Mouse (Mus musculus): Measurements from ENCODE around the gene Mastl. TPM values are rescaled to one million over a fixed set of nuclear protein-coding genes. Genes with fewer than 3 reads are reported as not detected.
A peak's percentile ranks its signal among the peaks of the same experiment; 100 is the strongest.

The Mastl gene
- 10.3 and 12.4 TPM in 2 replicates for polyA plus RNA-seq (2016; fragmentation: Nextera tagmentation; extraction: Ambion mirVana)

DNA sequence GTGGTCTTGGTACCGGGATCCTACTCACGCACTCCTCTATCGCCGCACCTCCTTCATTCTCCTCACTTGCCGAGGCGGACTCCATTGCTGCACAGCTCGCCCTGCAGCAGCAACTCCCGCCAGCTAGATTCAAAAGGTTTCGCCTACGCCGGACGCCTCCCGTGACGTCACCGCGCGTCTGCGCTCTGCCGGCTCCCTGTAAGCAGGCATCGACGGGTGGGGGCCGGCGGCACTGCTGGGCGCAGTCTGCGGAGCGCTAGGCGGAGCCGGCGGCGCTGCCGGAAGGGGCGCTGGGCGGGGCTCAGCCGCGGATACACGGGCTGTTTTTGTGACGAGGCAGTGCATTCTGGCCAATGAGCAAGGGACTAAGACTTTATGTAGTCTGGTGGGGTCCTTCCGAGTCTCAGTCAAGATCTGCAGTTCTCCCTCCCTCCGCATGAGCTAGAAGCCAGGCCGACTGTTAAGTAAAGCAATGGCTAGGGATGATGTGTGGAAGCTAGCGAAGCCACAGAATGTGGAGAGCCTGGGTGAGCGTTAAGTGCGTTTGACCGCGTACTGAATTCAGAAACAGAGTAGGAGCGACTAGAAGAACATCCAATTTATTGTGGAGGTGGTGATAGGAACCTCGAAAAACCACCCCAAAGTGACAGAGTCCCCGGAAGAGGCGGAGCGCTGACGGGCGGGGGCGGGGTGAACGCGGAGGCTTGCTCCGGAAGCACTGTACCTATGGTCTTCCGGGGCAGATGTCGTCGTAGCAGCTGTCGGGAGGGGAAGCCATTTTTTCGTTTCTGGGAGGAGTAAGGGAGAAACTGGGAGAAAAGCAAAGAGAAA, at the start of gene Mastl, which contains the start of gene Yme1l1:
Gene Mastl, minus strand, starts transcription at position 248 of the 831 bp plus-strand sequence.
Gene Yme1l1, plus strand, starts transcription at position 593 of the 831 bp plus-strand sequence.
- H3K4me3 ChIP-seq = peak within 1 kb of the TSS; percentile 82
- peak; percentile 99 for ATAC-seq (ENCODE audit: low FRiP score, low read depth)
- H3K9me3 ChIP-seq = no peaks in the 10 kb centered on the region
- peak within 1 kb of the TSS; percentile 80 for H3K9ac ChIP-seq (replicated peaks)
- under 1% methylated on average over 61 of the region's 61 CpGs for WGBS
- peaks cover 2% of the 10 kb centered on the region; the same call in 1 of the 2 replicates for H3K36me3 ChIP-seq
- H3K27ac ChIP-seq (replicated peaks) = peak within 1 kb of the TSS; percentile 97
- peaks cover 29% of the 10 kb centered on the region for H3K4me1 ChIP-seq
- peak within 1 kb of the TSS; percentile 74 for H3K4me2 ChIP-seq (replicated peaks)
- no peaks in the 10 kb centered on the region for H3K27me3 ChIP-seq

DNA sequence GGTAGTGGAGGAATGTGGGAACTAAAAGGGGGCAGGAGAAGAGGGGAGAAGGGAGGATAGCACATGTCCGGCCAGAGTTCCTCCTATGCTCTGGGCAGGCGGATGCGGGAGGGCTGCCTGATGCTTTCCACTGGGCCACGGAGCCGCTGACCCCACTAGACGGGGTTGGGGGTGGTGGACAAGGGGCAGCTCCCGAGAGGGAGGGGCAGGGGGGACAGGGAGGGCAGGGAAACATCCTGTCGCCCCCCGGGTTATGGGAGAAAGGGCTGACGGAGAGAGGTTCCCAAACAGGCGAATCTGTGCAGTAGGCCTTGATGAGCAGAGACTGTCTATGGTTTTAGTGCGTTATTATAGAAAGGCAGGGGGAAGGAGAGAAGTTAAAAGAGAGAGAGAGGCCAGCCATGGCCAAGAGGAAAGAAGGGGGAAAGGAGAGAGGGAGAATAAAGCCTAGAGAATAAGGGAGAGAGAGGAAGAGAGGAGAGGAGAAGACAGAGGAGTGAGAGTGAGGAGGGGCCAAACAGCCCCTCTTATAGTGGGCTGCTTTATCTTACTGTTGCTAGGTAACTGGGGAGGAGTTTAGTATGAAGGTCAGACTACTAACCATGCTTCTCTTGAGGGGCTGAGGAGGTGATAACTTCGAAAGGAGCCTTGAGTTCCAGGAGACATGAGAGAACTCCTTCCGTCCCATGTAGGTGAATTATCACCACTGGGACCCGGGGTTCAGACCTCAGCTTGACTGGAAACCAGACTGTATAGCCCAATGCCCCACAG, 47.3 kb upstream of the Mastl start:
- 65% methylated on average over 15 of the region's 15 CpGs for WGBS
- no peaks in the 10 kb centered on the region for H3K27me3 ChIP-seq
- 0 out of 2 replicates have a peak, but pooled peaks have one; percentile 12 for ATAC-seq (ENCODE audit: low FRiP score, low read depth)
- H3K9ac ChIP-seq (replicated peaks) = no peak overlapping the region
- no peak overlapping the region for H3K27ac ChIP-seq (replicated peaks)
- H3K4me2 ChIP-seq (replicated peaks) = no peak overlapping the region
- H3K4me3 ChIP-seq = no peak overlapping the region
- no peaks in the 10 kb centered on the region for H3K4me1 ChIP-seq
- no peaks in the 10 kb centered on the region for H3K9me3 ChIP-seq
- peaks cover 20% of the 10 kb centered on the region for H3K36me3 ChIP-seq

DNA sequence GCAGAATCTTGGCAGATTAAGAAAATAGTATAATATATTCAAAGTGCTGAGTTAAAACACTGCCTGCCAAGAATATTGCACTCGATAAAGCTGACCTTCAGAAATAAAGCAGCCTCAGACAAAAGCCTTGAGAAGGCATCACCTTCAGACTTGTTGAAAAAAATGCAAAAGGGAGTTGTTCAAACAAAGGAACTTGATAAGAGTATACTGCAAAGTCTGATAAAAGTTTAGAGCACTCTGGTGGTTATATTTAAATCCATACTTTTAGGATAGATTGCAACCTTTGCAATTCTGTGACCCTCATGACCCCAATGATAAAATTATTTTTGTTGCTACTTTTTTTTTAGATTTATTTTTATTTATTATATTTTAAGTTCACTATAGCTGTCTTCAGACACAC, 45.2 kb upstream of the Mastl start:
- no peak for ATAC-seq (ENCODE audit: low FRiP score, low read depth)
- 92% methylated on average over 1 of the region's 1 CpGs for WGBS
- no peaks in the 10 kb centered on the region for H3K9me3 ChIP-seq

DNA sequence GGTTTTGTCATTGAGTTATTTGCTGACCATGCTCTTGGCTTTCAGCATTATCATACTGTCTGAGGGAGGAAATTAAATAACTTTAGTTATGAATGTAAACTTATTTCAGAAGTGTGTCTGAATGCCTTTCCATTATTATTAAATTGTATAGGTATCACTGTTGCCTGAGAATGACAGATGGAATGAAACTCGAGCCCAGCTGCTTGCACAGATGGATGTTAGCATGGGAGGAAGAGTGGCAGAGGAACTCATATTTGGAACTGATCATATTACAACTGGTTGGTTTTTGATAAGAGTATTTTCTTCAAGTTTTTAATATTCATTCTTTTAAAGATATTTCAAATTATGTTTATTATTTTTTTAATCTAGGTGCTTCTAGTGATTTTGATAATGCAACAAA, 38.5 kb upstream of the Mastl start:
- no peaks in the 10 kb centered on the region for H3K27me3 ChIP-seq
- WGBS = 86% methylated on average over 1 of the region's 1 CpGs

More for the DNA sequence above, 45.2 kb upstream of the Mastl start:
- Histone ChIP-seq H3K4me1 (no peaks in the 10 kb centered on the region), H3K4me3 (no peak overlapping the region), H3K9ac (replicated peaks) (no peak overlapping the region), H3K4me2 (replicated peaks) (no peak overlapping the region), H3K36me3 (peaks cover 29% of the 10 kb centered on the region), H3K27ac (replicated peaks) (no peak overlapping the region), H3K27me3 (no peaks in the 10 kb centered on the region)

DNA sequence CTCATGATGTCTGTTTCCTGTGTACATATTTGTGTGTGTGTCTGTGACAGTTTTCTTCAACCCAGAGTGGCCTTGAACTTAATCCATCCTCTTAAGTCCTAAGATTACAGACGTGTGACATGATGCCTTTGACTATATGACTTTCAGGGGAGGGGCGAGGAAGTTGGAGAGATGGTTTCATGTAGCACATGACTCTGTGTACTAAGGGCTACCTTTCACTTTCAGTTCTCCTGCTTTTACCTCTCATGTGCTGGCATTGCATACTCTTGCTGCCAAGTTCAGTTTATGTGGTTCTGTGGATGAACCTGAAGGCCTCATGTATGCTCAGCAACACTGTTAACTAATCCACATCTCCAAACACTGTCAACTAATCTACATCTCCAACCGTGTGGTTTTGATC, 16.5 kb upstream of the Mastl start:
- no peaks in the 10 kb centered on the region for H3K27me3 ChIP-seq
- ATAC-seq (ENCODE audit: low FRiP score, low read depth) = no peak
- peaks cover 63% of the 10 kb centered on the region for H3K36me3 ChIP-seq
- no peak overlapping the region for H3K27ac ChIP-seq (replicated peaks)
- no peak overlapping the region for H3K4me2 ChIP-seq (replicated peaks)
- H3K9me3 ChIP-seq = no peaks in the 10 kb centered on the region
- no peak overlapping the region for H3K4me3 ChIP-seq
- WGBS = 91% methylated on average over 3 of the region's 3 CpGs
- no peak overlapping the region for H3K9ac ChIP-seq (replicated peaks)
- no peaks in the 10 kb centered on the region for H3K4me1 ChIP-seq

More for the DNA sequence above, 38.5 kb upstream of the Mastl start:
- Histone ChIP-seq H3K9ac (replicated peaks) (no peak overlapping the region), H3K9me3 (no peaks in the 10 kb centered on the region), H3K4me2 (replicated peaks) (no peak overlapping the region), H3K27ac (replicated peaks) (no peak overlapping the region), H3K36me3 (peaks cover 64% of the 10 kb centered on the region), H3K4me1 (no peaks in the 10 kb centered on the region), H3K4me3 (no peak overlapping the region)
- ATAC-seq (ENCODE audit: low FRiP score, low read depth) = no peak

DNA sequence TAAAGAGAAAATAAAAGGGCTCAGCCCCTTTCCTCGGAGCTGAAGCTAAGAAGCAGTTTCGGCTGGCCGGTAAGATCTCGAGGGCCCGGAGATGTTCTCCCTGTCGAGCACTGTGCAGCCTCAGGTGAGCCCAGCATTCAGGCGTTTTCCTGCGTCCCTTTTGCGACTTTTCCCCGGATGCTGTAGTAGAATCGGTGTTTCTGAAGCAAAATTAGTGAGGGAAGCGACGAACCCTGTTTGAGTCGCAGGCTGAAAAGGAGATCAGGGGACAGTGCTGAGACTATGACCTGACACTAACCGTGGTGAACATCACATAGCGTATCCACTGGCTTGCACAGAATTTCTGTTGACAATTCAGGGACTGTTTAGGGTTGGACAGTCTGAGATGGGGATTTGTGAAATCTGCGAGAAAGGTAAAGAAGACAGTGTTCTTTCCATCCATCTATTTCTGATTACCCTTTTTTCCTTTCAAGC, 821 bp upstream of the Mastl start:
- H3K4me2 ChIP-seq (replicated peaks) = peak overlapping the region; percentile 74
- H3K4me1 ChIP-seq = peaks cover 29% of the 10 kb centered on the region
- peak overlapping the region; percentile 97 for H3K27ac ChIP-seq (replicated peaks)
- peak overlapping the region; percentile 80 for H3K9ac ChIP-seq (replicated peaks)
- peak overlapping the region; percentile 82 for H3K4me3 ChIP-seq
- H3K36me3 ChIP-seq = peaks cover 7% of the 10 kb centered on the region; the same call in 1 of the 2 replicates
- no peaks in the 10 kb centered on the region for H3K27me3 ChIP-seq
- no peaks in the 10 kb centered on the region for H3K9me3 ChIP-seq
- ATAC-seq (ENCODE audit: low FRiP score, low read depth) = peak; percentile 13; the same call in 1 of the 2 replicates
- under 1% methylated on average over 17 of the region's 17 CpGs for WGBS

DNA sequence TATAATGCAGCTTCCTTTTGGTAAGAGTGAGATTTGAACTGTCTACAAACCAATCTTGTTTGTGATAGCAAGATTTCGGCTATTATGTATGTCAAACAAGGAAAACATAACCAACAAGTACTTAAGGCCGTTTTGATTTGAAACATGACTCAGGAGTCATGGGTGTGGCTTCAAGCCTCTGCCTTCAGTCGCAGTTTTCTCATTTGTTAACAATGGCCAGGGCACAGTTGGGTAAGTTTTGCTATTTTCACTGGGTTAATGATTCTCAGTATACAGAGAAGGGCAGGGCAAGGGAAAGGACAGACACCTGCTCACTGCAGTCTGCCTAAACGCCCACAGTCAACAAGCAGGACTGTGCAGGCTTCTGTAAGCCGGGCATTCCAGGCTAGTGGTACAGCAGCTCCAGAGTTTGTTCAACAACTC, 614 bp downstream of the Mastl start:
- Histone ChIP-seq H3K27me3 (no peaks in the 10 kb centered on the region), H3K9me3 (no peaks in the 10 kb centered on the region), H3K4me3 (peak overlapping the region; percentile 82), H3K36me3 (no peaks in the 10 kb centered on the region), H3K4me1 (peaks cover 29% of the 10 kb centered on the region), H3K27ac (replicated peaks) (peak overlapping the region; percentile 97; the same call in 1 of the 2 replicates), H3K4me2 (replicated peaks) (peak overlapping the region; percentile 74), H3K9ac (replicated peaks) (peak overlapping the region; percentile 63)
- 8% methylated on average over 5 of the region's 5 CpGs for WGBS
- peak; percentile 11; the same call in 1 of the 2 replicates for ATAC-seq (ENCODE audit: low FRiP score, low read depth)

DNA sequence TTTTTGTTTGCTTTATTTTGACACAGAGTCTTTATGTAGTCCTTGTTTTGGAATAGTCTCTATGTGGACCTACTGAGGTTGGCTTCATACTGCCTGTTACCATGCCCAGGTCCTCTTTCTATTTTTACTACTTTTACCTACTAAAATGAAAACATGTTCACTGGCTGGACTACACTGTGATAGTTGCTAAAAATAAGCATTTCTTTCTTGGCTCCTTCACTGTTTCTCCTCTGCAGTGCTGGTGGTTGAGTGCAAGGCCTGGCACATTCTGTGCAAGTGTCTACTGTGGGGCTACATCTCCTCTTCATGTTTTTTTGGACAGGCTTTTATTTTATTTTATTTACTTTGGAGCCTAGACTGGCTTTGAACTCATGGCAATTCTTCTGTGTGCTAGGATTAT, 36.3 kb downstream of the Mastl start:
- no peak for ATAC-seq (ENCODE audit: low FRiP score, low read depth)
- Histone ChIP-seq H3K4me1 (no peaks in the 10 kb centered on the region), H3K4me3 (no peak overlapping the region), H3K36me3 (peaks cover 22% of the 10 kb centered on the region), H3K9me3 (no peaks in the 10 kb centered on the region), H3K27ac (replicated peaks) (no peak overlapping the region), H3K27me3 (no peaks in the 10 kb centered on the region), H3K4me2 (replicated peaks) (no peak overlapping the region), H3K9ac (replicated peaks) (no peak overlapping the region)

DNA sequence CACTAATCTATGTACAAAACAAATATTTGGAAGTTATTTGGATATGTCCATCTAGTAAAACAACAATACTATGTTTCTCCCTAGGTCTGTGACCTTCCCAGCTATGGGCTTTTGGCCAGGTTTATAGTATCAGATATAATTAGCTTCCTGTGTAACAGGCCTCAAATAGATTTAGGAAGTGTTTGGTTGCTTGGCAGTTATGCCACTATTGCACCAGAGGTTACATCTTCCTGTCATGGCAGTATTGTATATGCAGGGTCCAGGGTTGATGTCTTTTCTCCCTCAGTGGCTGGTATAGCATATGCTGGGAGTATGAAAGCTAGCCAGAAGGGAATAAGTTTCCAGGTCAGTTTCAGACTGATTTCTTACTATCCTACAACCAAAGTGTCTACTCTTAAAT, 53.6 kb downstream of the Mastl start:
- no peaks in the 10 kb centered on the region for H3K4me1 ChIP-seq
- no peak overlapping the region for H3K4me3 ChIP-seq
- H3K27ac ChIP-seq (replicated peaks) = no peak overlapping the region
- no peaks in the 10 kb centered on the region for H3K9me3 ChIP-seq
- H3K27me3 ChIP-seq = no peaks in the 10 kb centered on the region
- no peak overlapping the region for H3K9ac ChIP-seq (replicated peaks)
- H3K36me3 ChIP-seq = peaks cover 20% of the 10 kb centered on the region
- no peak for ATAC-seq (ENCODE audit: low FRiP score, low read depth)
- no peak overlapping the region for H3K4me2 ChIP-seq (replicated peaks)

DNA sequence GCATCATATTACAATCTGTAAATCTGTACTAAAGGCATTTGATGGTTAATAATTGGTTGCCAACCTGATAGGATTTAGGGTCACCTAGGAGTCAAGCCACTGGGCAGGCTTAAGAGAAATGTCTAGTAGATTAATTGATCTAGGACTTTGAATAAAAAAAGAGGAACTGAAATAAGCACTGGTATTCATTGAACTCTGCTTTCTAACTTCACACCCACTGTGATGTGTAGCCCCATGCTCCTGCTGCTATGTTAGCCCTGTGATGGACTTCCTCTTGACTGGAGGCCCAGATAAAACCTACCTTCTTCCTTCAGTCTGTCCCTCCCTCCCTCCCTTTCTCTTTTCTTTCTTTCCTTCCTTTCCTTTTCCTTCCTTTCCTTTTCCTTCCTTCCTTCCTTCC, 58.8 kb downstream of the Mastl start:
- Histone ChIP-seq H3K4me2 (replicated peaks) (no peak overlapping the region), H3K36me3 (peaks cover 46% of the 10 kb centered on the region), H3K4me1 (no peaks in the 10 kb centered on the region), H3K9me3 (no peaks in the 10 kb centered on the region), H3K4me3 (no peak overlapping the region), H3K9ac (replicated peaks) (no peak overlapping the region), H3K27ac (replicated peaks) (no peak overlapping the region), H3K27me3 (no peaks in the 10 kb centered on the region)
- no peak for ATAC-seq (ENCODE audit: low FRiP score, low read depth)

DNA sequence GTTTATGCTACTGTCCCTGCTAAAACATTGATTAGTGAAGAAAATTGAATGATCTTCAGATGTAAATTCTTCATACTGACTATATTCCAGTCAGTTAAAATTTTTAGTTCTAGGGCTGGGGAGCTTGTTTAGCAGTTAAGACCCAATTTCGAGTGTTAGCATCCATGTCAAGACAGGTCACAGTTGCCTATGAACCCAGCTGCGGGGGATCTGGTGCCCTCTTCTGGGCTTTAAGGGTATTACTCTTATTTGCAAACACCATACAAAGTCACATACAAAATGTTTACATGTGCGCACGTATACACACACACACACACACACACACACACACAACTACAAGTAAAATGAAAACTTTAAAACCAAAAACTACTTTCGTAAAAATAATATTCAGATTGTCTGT, 63.6 kb downstream of the Mastl start:
- peaks cover 68% of the 10 kb centered on the region for H3K36me3 ChIP-seq
- ATAC-seq (ENCODE audit: low FRiP score, low read depth) = no peak

DNA sequence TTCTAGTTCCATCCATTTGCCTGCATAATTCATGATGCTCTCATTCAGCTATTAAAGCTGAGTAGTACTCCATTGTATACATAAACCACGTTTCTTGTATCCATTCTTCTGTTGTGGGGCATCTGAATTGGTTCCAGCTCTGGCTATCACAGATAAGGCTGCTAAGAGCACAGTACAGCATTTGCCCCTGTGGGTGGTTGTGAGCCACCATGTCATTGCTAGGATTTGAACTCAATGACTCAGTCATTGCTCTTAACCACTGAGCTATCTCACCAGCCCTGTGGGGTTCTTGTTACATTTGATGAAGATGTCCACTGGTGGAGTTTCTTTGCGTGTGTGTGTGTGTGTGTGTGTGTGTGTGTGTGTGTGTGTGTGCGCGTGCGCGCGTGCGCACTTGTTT, 71.3 kb downstream of the Mastl start:
- no peak overlapping the region for H3K4me2 ChIP-seq (replicated peaks)
- no peaks in the 10 kb centered on the region for H3K4me1 ChIP-seq
- H3K9me3 ChIP-seq = no peaks in the 10 kb centered on the region
- ATAC-seq (ENCODE audit: low FRiP score, low read depth) = no peak
- WGBS = 97% methylated on average over 8 of the region's 8 CpGs
- H3K36me3 ChIP-seq = peaks cover 69% of the 10 kb centered on the region
- no peak overlapping the region for H3K9ac ChIP-seq (replicated peaks)
- no peak overlapping the region for H3K4me3 ChIP-seq
- H3K27me3 ChIP-seq = no peaks in the 10 kb centered on the region
- no peak overlapping the region for H3K27ac ChIP-seq (replicated peaks)

More for the DNA sequence above, 63.6 kb downstream of the Mastl start:
- 50% methylated on average over 5 of the region's 5 CpGs for WGBS
- Histone ChIP-seq H3K27me3 (no peaks in the 10 kb centered on the region), H3K9ac (replicated peaks) (no peak overlapping the region), H3K4me2 (replicated peaks) (no peak overlapping the region), H3K27ac (replicated peaks) (no peak overlapping the region), H3K4me1 (no peaks in the 10 kb centered on the region), H3K4me3 (no peak overlapping the region), H3K9me3 (no peaks in the 10 kb centered on the region)

Data from midbrain, embryonic 12.5 days (tissue).